Mouse (Mus musculus) Patski (cell line): Measurements from ENCODE around the gene Cfd. TPM values are rescaled to one million over a fixed set of nuclear protein-coding genes. Genes with fewer than 3 reads are reported as not detected.

Source experiments
- ATAC-seq: fragments of 100-300 bp; one replicate; pipeline ENCODE4 v1.8.0; 2021
- CTCF ChIA-PET: fragments of 350-600 bp; sonication (Branson Sonifier 250); formaldehyde crosslinking; loops from one replicate; lab custom pipeline; 2022; ENCODE audit warnings: inconsistent platforms; lab: Charles Lee
- POLR2A ChIA-PET: fragments of 350-600 bp; sonication (Branson Sonifier 250); formaldehyde crosslinking; loops from one replicate; lab custom pipeline; 2022; ENCODE audit warnings: antibody characterized with exemption, inconsistent platforms; lab: Charles Lee
- DNase-seq: peaks from one replicate; pipeline ENCODE4 v3.0.0-alpha.2; 2011; ENCODE audit warnings: low read depth, low spot score
- H3K27me3 ChIP-seq: fragments of 371-371 bp; one replicate; pipeline ENCODE4 v1.5.1; 2021
- CTCF ChIP-seq: fragments of 100-300 bp; IDR thresholded peaks from one replicate; pipeline ENCODE4 v1.5.1; 2021
- in situ Hi-C: fragments of 300-500 bp; cut with MboI; formaldehyde crosslinking; loops from 3 replicates; pipeline ENCODE4 v1.11.1; 2018; ENCODE audit warnings: low pct_unique_long_range_greater_than_20kb, mixed read lengths
- polyA plus RNA-seq: library from polyadenylated mRNA; unstranded; gene quantifications from one replicate; pipeline ENCODE4 v1.2.3, GENCODE M21; 2021

The Cfd gene
- polyA plus RNA-seq = not detected

DNA sequence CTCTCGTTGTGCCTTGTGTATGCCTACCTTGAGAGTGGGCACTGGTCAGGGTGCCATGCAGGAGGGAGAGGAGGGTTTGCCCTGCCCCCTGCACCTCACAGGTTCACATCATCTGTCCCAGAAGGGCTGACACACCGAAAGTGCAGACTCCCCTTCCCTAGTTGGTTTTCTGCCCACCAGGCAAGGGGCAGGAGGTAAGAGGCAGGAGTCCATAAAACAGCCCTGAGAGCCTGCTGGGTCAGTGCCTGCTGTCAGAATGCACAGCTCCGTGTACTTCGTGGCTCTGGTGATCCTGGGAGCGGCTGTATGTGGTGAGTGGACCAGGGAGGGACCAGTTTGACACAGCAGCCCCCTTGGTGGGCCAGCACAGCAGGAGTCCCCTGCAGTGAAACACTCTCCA is at the start of gene Cfd:
Gene Cfd (plus strand): TSS at position 184 of the 400 bp plus-strand sequence.
- DNase-seq (no peak), ATAC-seq (no peak)
- TF ChIP-seq CTCF = no peak
- in situ Hi-C loops = no loop called here
- CTCF ChIA-PET = interaction anchor here (0.9 kb wide), 1 partner anchor 11 kb away, joined by 3 read pairs; no protein-coding TSS in a partner anchor
- POLR2A ChIA-PET = no interaction called here
- H3K27me3 ChIP-seq = no peaks in the 10 kb centered on the region

DNA sequence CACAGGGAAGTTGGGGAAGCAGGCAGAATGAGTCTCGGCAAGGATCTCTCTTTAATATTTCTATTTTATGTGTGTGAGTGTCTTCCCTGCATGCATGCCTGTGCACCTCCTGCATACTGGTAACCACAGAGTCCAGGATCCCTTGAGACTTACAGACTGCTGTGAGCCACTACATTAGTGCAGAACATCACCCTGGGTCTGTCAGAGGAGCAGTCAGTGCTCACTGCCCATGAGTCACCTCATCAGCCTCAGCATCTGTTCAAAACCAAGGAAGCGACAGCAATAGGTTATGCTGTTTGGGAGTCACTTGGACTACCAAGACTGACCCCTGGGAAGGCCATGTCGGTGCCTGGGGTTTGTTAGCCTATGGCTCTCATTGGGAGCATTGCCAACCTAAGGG is 48.3 kb upstream of the Cfd start:
- no peaks in the 10 kb centered on the region for H3K27me3 ChIP-seq
- TF ChIP-seq CTCF = no peak
- ATAC-seq (no peak), DNase-seq (no peak)
- POLR2A ChIA-PET = no interaction called here
- CTCF ChIA-PET = no interaction called here
- in situ Hi-C loops = no loop called here

DNA sequence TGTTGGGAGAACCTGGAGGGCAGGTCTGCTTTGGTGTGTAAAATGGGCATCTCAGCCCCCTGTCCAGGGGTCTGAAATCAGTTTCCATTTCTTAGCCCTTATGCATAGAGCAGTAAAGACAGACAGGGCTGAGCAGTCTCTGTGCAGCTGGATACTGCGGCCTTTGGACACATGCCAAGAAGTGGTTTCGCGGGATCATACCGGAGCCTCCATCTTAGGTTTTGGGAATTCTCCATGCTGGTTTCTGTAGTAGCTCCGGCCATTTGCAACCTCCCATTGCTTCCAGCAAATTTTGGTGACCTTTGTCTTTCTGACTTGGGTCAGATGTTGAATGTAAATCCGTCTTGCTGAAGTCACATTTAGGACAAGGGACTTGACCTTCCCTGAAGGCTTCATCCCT is 47.2 kb upstream of the Cfd start:
- ChIA-PET CTCF (no interaction called here), POLR2A (no interaction called here)
- ATAC-seq = no peak
- no peaks in the 10 kb centered on the region for H3K27me3 ChIP-seq
- DNase-seq = no peak
- no peak for TF ChIP-seq CTCF
- in situ Hi-C loops = no loop called here

DNA sequence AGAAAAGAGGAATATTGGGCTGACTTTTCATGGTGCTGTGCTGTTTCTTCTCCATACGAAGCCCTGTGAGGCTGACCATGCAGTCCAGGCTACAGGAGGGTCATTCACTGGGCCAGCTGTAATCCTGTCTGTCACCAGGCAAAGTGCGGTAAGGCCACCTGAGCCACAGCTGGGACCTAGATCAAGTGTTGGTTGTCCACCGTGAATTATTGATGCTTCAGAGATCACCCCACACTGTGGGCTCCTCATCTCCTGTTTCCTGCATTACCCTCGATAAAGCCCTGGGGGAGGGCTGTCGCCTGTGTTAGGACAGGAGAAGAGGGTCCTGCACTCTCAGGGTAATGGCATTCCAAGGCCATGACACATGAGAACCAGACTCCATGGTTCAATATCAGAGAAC is 44.1 kb upstream of the Cfd start:
- no peak for TF ChIP-seq CTCF
- in situ Hi-C loops = no loop called here
- ATAC-seq (no peak), DNase-seq (no peak)
- ChIA-PET CTCF (interaction anchor here (1.0 kb wide), 1 partner anchor 44 kb away, joined by 3 read pairs; no protein-coding TSS in a partner anchor), POLR2A (no interaction called here)
- H3K27me3 ChIP-seq = no peaks in the 10 kb centered on the region

DNA sequence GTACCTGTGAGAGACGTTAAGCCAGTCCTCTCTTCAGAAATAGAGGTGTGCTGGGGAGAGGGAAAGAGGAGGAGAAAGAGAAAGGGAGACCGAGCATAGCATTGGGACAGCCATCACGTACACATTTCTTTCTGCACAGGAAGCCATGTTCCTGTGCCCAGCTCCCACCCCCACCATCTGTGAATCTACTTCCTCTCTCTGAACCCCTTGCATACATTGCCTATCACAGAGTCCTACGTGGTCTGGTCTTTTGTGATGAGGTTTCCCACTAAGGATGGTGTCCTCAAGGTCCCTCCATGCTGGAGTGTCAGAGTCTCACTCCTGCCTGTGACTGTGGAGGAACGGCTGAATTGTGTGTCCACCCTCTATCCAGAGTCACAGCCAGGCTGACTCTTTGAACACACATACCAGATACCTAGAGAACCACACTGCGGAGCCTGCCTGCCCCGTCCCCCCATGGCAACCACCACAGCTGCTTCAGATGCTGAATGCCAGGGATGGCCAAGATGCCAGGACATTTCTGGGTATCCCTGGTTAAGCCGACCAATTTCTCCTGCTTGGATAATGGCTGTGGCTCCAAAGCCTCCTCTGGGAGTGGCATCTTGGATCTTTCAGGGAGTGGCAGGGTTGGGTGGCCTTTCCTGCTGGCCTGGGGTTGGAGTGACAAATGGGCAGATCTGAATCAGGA is 40.6 kb upstream of the Cfd start:
- ChIA-PET CTCF (interaction anchor here (1.0 kb wide), 1 partner anchor 15 kb away, joined by 3 read pairs; no protein-coding TSS in a partner anchor), POLR2A (no interaction called here)
- no peaks in the 10 kb centered on the region for H3K27me3 ChIP-seq
- in situ Hi-C loops = no loop called here
- ATAC-seq (no peak), DNase-seq (no peak)
- no peak for TF ChIP-seq CTCF

DNA sequence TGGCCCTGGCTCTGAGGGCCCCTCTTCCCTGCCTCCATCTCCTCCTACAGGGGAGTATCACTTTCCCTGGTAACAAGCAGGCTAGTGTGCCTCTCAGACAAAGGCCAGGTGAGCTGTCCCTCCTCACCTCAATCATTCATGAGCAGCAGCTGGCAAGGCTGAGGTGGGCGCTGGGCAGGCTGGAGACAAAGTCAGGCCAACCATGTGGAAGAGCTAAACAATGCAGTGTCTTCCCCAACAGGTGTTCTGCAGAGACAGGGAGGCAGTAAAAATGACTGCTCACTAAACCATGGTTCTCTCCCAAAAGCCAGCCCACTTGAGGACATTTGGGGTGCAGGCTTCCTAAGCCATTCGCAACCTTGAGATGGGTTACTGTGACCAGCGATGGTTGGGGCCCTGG is 39.0 kb upstream of the Cfd start:
- ATAC-seq (no peak), DNase-seq (no peak)
- no peak for TF ChIP-seq CTCF
- in situ Hi-C loops = no loop called here
- POLR2A ChIA-PET = no interaction called here
- no peaks in the 10 kb centered on the region for H3K27me3 ChIP-seq
- CTCF ChIA-PET = interaction anchor here (0.8 kb wide), 1 partner anchor 17 kb away, joined by 3 read pairs; no protein-coding TSS in a partner anchor

DNA sequence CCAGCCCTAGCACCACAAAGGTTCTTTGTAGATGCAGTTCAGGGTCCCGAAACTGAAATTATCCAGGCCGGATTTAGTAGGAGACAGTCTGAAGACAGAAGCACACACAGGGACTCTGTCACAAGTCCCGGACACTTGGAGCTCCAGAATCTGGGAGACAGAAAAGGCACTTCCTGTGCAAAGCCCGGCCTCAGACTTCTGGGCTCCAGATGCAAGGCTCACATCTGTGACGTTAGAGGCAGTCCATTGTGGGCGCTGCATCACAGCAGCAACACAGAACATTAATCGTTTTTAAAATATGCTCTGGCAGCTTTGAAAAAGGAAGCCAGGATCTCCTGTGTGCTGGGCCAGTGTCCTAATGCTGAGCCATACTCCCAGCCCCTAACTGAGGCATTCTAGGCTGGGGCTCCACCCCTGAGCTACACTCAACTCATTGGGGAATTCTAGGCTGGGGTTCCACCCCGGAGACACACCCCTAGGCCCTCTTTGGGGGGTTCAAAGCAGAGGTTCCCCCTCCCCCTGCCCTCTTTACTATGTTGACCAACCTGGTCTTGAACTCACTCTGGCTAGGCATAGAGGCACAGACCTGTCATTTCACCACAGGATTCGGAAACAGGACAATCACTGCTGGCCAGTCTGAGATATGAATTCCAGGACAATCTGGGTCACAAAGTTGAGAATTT is 38.4 kb upstream of the Cfd start:
- POLR2A ChIA-PET = interaction anchor here (0.8 kb wide), 1 partner anchor 21 kb away, joined by 3 read pairs; no protein-coding TSS in a partner anchor
- TF ChIP-seq CTCF = no peak
- ATAC-seq (no peak), DNase-seq (no peak)
- CTCF ChIA-PET = interaction anchor here (0.8 kb wide), 1 partner anchor 17 kb away, joined by 3 read pairs; no protein-coding TSS in a partner anchor
- no peaks in the 10 kb centered on the region for H3K27me3 ChIP-seq
- in situ Hi-C loops = no loop called here

DNA sequence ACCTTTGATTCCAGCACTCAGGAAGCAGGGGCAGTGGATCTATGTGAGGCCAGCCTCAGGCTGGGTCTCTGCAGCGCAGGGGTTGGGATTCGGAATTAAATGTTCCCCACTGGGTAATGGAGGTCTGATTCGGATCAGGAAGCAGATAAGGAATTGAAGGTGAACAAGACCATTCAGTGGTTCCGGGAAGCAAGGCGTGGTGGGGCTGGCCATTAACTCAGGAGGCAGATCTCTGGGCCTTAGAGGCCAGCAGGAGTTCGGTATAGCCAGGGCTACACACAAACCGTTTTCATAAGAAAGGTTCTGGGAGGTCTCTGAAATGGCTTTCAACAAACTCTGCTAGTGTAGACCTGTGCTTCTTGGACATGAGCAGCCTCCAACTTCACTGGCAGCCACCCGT is 37.8 kb upstream of the Cfd start:
- ATAC-seq = no peak
- no peak for TF ChIP-seq CTCF
- DNase-seq = no peak
- in situ Hi-C loops = no loop called here
- CTCF ChIA-PET = interaction anchor here (1.4 kb wide), 1 partner anchor 17 kb away, joined by 3 read pairs; no protein-coding TSS in a partner anchor
- POLR2A ChIA-PET = interaction anchor here (0.8 to 1.8 kb wide), 2 partner anchors 12 to 20 kb away, joined by 3 to 10 read pairs; no protein-coding TSS in a partner anchor
- H3K27me3 ChIP-seq = no peaks in the 10 kb centered on the region

DNA sequence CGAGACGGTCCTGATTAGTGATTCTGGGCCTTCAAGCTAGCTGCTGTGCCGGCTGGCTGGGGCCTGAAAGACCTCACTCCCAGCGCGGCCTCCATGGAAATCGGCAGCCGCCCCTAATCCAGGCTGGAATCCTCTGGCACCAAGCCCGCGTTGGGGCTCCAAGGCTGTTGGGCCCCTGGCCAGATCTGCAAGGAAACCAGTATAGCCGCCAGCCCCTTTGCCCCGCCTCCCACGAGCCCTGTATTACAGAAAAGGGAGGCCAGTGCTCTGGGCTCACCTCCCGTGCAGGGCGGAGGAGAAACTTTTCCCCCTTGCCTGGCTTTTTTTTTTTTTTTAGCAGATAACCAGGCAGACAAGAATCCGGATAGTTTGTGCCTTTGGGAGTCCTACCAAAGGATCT is 37.3 kb upstream of the Cfd start:
- in situ Hi-C loops = no loop called here
- CTCF ChIA-PET = interaction anchor here (0.9 to 1.4 kb wide), 3 partner anchors 12 to 18 kb away, joined by 3 to 4 read pairs (median 3); no protein-coding TSS in a partner anchor
- TF ChIP-seq CTCF = no peak
- POLR2A ChIA-PET = interaction anchor here (0.8 to 1.8 kb wide), 3 partner anchors 12 to 61 kb away, joined by 3 to 10 read pairs (median 8); no protein-coding TSS in a partner anchor
- H3K27me3 ChIP-seq = no peaks in the 10 kb centered on the region
- ATAC-seq = peak; percentile 3
- DNase-seq = peak; percentile 64

DNA sequence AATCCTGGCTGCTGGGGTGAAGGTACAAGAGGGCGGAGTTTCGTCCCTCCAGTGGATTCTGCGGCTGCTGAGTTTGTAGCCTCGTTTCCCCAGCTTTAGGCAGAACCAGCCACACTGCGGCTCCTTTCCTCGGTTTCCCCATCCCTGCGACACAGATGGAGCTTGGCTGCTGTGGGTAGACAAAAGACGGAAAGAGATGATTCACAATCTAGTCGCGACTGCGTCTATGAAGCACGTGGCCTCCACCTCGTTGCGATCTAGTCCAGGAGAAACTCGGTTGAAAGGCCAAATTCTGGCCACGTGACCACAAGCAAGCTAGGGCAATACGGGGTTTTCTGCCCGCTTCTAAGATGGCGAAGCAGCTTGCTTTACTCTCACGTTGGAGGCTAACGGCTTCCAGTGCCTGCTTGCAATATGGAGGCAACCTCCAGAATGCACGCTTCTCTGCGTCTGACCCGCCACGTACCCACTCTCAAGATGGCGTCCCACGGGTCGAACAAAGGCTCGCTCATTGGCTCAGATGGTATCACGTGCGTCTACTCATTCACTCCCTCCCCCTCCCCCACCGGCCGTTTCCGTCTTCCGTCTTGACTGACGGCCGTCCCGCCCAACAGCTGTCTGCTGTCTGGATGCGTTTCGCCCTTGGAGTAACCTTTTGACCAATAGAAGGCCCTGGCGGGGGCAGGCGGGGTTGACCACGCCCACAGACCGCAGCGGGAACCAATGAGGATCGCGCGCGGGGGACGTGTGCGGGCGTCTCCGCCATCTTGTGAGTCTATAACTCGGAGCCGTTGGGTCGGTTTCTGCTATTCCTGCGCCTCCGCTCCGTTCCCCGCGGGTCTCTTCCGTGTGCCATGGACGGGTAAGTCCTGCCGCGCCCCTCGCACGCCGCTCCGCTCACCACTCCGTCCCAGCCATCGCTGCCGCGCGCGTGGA is 36.5 kb upstream of the Cfd start, which contains the start of gene Ptbp1:
Gene Ptbp1 (plus strand): TSS at position 568 of the 936 bp plus-strand sequence.
- POLR2A ChIA-PET = interaction anchor here (0.6 to 1.8 kb wide), 3 partner anchors 13 to 60 kb away, joined by 3 to 10 read pairs (median 8); no protein-coding TSS in a partner anchor
- in situ Hi-C loops = no loop called here

More for the DNA sequence above, 36.5 kb upstream of the Cfd start, which contains the start of gene Ptbp1:
- no peaks in the 10 kb centered on the region for H3K27me3 ChIP-seq
- peak; percentile 72 for ATAC-seq
- peak; percentile 99 for DNase-seq
- TF ChIP-seq CTCF = no peak
- CTCF ChIA-PET = interaction anchor here (0.9 to 1.4 kb wide), 3 partner anchors 13 to 19 kb away, joined by 3 to 4 read pairs (median 3); no protein-coding TSS in a partner anchor
